Mouse (Mus musculus): ENCODE measurements around the gene Eps8.

DNA sequence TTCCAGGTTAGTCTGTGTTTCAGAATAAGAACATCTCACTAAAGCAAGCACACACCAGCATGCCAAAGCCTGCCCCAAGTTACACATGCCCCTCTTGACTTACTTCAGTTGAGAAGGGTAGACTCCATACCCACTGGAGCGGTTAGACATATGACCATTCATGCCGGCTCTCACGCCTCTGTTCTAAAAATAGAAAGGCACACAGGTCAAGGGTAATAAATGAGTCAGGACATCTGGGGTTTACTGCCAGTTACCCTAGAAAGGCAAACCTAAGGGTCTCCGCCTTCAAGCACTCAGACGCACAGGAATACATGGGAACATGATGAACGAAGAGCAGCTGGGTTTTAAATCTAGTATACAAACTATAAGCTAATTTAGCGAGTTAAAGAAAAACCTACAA, 115.5 kb downstream of the Eps8 start:
- TF ChIP-seq POLR2A (IDR thresholded peaks at IDR 0.05; ENCODE audit: borderline replicate concordance, insufficient read depth, low read length) (no peak), CTCF (IDR thresholded peaks at IDR 0.05; ENCODE audit: borderline replicate concordance, insufficient read depth, low read depth, low read length) (no peak)
